Mouse (Mus musculus): Measurements from ENCODE around the gene Rangrf. TPM values are rescaled to one million over a fixed set of nuclear protein-coding genes. Genes with fewer than 3 reads are reported as not detected.
"Not testable (repeated sequence)": the region's sequence is repeated elsewhere in the genome, so short reads cannot be mapped to it uniquely, and the experiment has no call there.

The Rangrf gene
- polyA plus RNA-seq (2015; fragmentation: Nextera tagmentation; extraction: Ambion mirVana) = 61.4 and 62.2 TPM in 2 replicates

DNA sequence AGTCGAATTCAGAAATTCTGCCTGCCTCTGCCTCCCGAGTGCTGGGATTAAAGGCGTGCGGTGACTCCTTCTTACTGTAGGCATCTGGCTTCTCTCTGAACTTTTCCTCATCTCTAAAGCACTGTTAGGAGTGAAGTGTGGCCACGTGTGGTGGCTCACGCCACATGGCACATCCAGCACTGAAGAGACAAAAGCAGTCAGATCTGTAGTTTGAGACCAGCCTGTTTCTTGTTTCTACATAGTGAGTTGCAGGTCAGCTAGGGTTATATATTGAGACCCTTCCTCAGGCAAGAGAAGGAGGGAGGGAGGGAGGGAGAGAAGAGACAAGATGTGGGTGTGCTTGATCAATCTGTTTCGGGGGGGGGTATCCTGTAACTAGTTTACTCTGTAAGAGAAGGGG lies at the start of gene Rangrf:
Rangrf (minus strand) TSS at position 101 of the 400 bp plus-strand sequence.
- no peaks in the 10 kb centered on the region for H3K36me3 ChIP-seq
- peak within 1 kb of the TSS; percentile 21; the same call in 1 of the 2 replicates for H3K9ac ChIP-seq
- peak within 1 kb of the TSS; percentile 39 for H3K4me3 ChIP-seq (replicated peaks)
- 76% methylated on average over 7 of the region's 7 CpGs for WGBS
- H3K27ac ChIP-seq = no peak within 1 kb of the TSS
- H3K4me2 ChIP-seq (replicated peaks) = peak within 1 kb of the TSS; percentile 68
- H3K27me3 ChIP-seq (replicated peaks) = no peaks in the 10 kb centered on the region
- H3K4me1 ChIP-seq (replicated peaks) = peaks cover 9% of the 10 kb centered on the region
- no peak for ATAC-seq
- H3K9me3 ChIP-seq = no peaks in the 10 kb centered on the region

DNA sequence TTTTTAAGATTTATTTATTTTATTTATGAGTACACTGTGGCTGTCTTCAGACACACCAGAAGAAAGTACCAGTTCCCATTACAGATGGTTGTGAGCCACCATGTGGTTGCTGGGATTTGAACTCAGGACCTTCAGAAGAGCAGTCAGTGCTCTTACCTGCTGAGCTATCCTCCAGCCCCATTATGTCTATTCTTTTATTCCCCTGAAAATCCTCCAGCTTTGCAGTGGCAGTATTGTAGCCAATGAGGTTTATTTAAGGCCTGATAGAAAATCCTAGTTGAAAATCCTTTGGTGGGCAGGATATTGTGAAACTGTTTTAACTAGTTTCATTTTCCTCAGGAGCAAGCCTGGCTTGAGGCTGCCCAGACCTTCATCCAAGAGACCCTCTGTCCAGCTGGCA lies 45.7 kb upstream of the Rangrf start:
- Histone ChIP-seq H3K36me3 (peaks cover 21% of the 10 kb centered on the region), H3K9me3 (no peaks in the 10 kb centered on the region), H3K4me3 (replicated peaks) (no peak overlapping the region), H3K27ac (no peak overlapping the region), H3K4me2 (replicated peaks) (no peak overlapping the region), H3K9ac (no peak overlapping the region), H3K4me1 (replicated peaks) (0 out of 2 replicates have a peak, but pooled peaks cover 6% of the 10 kb centered on the region), H3K27me3 (replicated peaks) (no peaks in the 10 kb centered on the region)
- no peak for ATAC-seq

DNA sequence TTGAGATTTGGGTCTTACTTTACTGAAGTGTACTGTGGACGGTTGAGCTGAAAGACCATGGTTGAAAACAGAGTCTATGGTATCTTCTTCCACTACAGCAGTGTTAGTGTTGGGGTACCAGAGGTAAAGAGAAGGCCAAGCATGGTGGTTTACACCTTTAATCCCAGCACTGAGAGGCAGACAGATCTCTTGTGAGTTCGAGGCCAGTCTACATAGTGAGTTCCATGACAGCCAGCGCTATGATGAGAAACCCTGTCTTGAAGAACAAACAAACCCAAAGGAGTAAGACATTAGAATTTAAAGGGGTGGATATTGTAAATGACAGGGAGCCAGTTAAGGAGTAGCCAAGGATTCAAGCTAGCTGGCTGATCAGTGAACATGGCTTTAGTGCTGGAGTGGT lies 41.8 kb upstream of the Rangrf start:
- H3K27ac ChIP-seq = peak overlapping the region; percentile 90; the same call in 1 of the 2 replicates
- no peak for ATAC-seq

DNA sequence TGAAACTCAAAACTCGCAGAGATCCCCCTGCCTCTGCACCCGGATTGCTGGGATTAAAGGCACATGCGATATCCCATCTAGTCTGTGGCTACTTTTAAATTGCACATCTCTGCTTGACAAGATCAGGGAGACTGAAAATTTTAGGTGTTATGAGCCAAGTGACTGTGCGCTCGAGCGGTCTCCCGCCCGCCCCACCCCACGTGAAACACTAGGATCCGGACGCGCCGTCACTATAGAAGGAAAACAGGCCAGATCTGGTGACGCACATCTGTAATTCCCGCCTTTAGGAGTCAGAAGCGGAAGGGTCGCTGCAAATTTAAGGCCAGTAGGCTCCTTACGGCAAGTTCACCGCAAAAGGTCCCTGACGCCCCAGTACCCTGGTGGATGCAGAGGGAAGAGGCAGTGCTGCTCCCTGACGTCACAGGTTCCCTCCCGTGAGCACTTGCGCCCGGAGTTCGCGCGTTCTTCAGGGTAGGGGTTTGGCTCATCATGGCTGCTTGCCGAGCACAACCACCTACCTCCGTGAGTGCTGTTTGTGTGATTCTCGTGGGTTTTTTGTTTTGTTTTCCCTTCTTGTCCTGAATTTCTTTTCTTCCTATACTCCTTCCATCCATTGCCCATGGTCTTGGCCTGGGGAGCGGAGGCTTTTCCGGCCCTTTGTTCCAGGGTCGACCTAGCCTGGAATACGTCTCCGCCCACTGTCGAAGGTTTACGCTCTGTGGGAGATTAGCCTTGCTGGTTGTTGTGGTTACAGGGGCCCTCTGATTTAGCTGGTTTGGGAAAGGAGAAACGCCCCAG lies 40.9 kb upstream of the Rangrf start, which contains the start of gene Ctc1:
Ctc1 (plus strand) TSS at position 268 of the 798 bp plus-strand sequence.
- no peaks in the 10 kb centered on the region for H3K36me3 ChIP-seq
- peak; percentile 96 for ATAC-seq
- H3K9me3 ChIP-seq = no peaks in the 10 kb centered on the region
- WGBS = 2% methylated on average over 38 of the region's 38 CpGs
- H3K9ac ChIP-seq = peak within 1 kb of the TSS; percentile 69
- peak within 1 kb of the TSS; percentile 56 for H3K4me3 ChIP-seq (replicated peaks)
- H3K4me1 ChIP-seq (replicated peaks) = peaks cover 6% of the 10 kb centered on the region; the same call in 1 of the 2 replicates
- peak within 1 kb of the TSS; percentile 90 for H3K27ac ChIP-seq
- no peaks in the 10 kb centered on the region for H3K27me3 ChIP-seq (replicated peaks)
- peak within 1 kb of the TSS; percentile 72 for H3K4me2 ChIP-seq (replicated peaks)

More for the DNA sequence above, 41.8 kb upstream of the Rangrf start:
- WGBS = 54% methylated on average over 3 of the region's 3 CpGs
- H3K36me3 ChIP-seq = 0 out of 2 replicates have a peak, but pooled peaks cover 2% of the 10 kb centered on the region
- no peaks in the 10 kb centered on the region for H3K27me3 ChIP-seq (replicated peaks)
- peak overlapping the region; percentile 56 for H3K4me3 ChIP-seq (replicated peaks)
- peak overlapping the region; percentile 72 for H3K4me2 ChIP-seq (replicated peaks)
- H3K9me3 ChIP-seq = no peaks in the 10 kb centered on the region
- H3K4me1 ChIP-seq (replicated peaks) = 0 out of 2 replicates have a peak, but pooled peaks cover 6% of the 10 kb centered on the region
- H3K9ac ChIP-seq = peak overlapping the region; percentile 69

DNA sequence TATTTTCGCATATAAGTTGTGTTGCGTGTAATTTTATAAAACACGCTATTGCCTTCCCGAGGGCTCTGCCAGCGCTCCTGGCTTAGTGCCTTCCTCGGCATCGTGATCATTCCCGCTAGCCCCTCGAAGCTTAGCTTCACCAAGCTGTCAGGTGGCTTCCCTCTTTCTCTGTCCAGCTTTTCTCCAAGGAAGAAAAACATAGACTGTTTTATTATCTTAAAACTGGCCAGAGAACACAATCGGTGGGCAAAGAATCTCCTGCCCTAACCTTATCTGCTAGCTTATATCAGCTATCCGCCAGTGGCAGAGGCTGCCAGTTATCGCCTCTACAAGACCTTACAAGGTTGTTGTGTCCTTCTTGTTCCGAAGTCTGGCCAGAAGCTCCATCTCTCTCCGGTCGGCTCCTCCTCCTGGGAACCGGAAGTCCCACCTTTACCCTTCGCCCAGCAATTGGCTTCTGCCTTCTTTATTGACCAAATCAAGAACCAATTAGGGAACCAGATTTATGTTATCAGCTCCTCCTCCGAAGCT lies 37.2 kb upstream of the Rangrf start:
- Histone ChIP-seq H3K36me3 (no peaks in the 10 kb centered on the region), H3K9ac (peak overlapping the region; percentile 56), H3K4me1 (replicated peaks) (peaks cover 12% of the 10 kb centered on the region), H3K9me3 (no peaks in the 10 kb centered on the region), H3K4me3 (replicated peaks) (peak overlapping the region; percentile 45), H3K4me2 (replicated peaks) (peak overlapping the region; percentile 72), H3K27ac (peak overlapping the region; percentile 88), H3K27me3 (replicated peaks) (no peaks in the 10 kb centered on the region)
- under 1% methylated on average over 18 of the region's 18 CpGs for WGBS
- ATAC-seq = peak; percentile 74

DNA sequence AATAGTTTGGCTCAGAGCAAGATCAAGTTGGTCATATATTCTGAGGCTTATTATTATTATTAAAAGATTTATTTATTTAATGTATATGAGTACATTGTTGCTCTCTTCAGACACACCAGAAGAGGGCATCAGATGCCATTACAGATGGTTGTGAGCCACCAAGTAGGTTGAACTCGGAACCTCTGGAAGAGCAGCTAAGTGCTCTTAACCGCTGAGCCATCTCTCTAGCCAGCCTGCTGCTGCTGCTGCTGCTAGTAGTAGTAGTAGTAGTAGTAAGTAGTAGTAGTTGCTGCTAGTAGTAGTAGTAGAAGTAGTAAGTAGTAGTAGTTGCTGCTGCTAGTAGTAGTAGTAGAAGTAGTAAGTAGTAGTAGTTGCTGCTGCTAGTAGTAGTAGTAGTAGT lies 36.5 kb upstream of the Rangrf start:
- Histone ChIP-seq H3K9ac (peak overlapping the region; percentile 56; the same call in 1 of the 2 replicates), H3K4me3 (replicated peaks) (peak overlapping the region; percentile 45), H3K27ac (peak overlapping the region; percentile 88; the same call in 1 of the 2 replicates), H3K4me2 (replicated peaks) (peak overlapping the region; percentile 72)
- not testable (repeated sequence) for H3K36me3 ChIP-seq; ATAC-seq; H3K9me3 ChIP-seq; H3K27me3 ChIP-seq (replicated peaks); H3K4me1 ChIP-seq (replicated peaks)
- WGBS = 68% methylated on average over 2 of the region's 2 CpGs

DNA sequence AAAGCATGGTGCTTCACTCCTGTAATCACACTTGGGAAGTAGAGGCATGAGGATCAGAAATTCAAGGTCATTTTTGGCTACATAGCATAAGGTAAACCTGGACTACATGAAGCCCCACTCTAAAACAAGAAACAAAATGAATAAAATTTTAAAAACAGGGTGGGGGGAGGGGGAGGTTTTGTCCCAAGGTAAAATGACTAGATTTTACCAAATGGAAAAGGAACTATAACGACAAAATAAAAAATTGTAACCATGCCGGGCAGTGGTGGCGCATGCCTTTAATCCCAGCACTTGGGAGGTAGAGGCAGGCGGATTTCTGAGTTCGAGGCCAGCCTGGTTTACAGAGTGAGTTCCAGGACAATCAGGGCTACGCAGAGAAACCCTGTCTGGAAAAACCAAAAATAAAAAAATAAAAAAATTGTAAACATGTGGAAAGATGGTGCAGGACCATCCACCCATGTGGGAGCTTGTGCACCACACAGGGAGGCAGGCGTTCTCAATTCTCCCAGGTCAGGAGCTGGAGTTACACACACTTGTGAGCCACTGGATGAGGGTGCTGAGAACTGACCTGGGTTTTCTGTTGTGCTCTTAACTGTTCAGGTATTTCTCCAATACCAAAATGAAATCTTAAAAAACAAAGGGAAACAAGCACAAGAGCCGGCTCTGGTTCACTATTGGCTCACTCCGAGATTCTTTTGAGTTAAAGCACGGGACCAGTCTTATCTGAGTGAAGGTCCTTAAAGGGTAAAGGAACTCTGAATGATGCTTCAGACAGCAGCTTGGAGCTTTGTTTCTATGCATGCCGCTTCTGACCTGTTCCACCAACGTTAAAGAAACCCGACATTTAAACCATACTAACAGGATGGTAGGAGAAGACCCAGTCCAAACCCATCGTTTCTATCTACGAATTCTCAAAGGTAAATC lies 35.7 kb upstream of the Rangrf start:
- ATAC-seq = no peak
- Histone ChIP-seq H3K27ac (no peak overlapping the region), H3K9me3 (no peaks in the 10 kb centered on the region), H3K4me2 (replicated peaks) (peak overlapping the region; percentile 72), H3K4me3 (replicated peaks) (no peak overlapping the region), H3K4me1 (replicated peaks) (peaks cover 9% of the 10 kb centered on the region), H3K9ac (no peak overlapping the region), H3K27me3 (replicated peaks) (no peaks in the 10 kb centered on the region), H3K36me3 (no peaks in the 10 kb centered on the region)
- WGBS = 88% methylated on average over 15 of the region's 15 CpGs

DNA sequence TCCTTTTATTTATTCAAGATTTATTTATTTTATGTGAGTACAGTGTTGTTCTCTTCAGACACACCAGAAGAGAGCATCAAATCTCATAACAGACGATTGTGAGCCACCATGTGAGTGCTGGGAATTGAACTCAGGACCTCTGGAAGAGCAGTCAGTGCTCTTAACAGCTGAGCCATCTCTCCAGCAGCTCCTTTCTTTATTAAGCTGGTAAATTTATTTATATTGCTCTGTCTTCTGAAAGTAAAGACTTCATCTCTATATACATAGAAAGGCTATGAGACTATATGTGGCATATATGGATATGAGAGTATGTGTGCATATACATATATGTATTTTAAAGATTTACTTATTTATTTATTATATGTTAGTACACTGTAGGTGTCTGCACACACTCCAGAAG lies 34.5 kb upstream of the Rangrf start:
- no peaks in the 10 kb centered on the region for H3K9me3 ChIP-seq
- H3K4me3 ChIP-seq (replicated peaks) = no peak overlapping the region
- no peaks in the 10 kb centered on the region for H3K36me3 ChIP-seq
- no peak overlapping the region for H3K27ac ChIP-seq
- H3K9ac ChIP-seq = no peak overlapping the region
- H3K4me2 ChIP-seq (replicated peaks) = no peak overlapping the region
- no peak for ATAC-seq
- 88% methylated on average over 1 of the region's 1 CpGs for WGBS
- peaks cover 9% of the 10 kb centered on the region for H3K4me1 ChIP-seq (replicated peaks)
- no peaks in the 10 kb centered on the region for H3K27me3 ChIP-seq (replicated peaks)

DNA sequence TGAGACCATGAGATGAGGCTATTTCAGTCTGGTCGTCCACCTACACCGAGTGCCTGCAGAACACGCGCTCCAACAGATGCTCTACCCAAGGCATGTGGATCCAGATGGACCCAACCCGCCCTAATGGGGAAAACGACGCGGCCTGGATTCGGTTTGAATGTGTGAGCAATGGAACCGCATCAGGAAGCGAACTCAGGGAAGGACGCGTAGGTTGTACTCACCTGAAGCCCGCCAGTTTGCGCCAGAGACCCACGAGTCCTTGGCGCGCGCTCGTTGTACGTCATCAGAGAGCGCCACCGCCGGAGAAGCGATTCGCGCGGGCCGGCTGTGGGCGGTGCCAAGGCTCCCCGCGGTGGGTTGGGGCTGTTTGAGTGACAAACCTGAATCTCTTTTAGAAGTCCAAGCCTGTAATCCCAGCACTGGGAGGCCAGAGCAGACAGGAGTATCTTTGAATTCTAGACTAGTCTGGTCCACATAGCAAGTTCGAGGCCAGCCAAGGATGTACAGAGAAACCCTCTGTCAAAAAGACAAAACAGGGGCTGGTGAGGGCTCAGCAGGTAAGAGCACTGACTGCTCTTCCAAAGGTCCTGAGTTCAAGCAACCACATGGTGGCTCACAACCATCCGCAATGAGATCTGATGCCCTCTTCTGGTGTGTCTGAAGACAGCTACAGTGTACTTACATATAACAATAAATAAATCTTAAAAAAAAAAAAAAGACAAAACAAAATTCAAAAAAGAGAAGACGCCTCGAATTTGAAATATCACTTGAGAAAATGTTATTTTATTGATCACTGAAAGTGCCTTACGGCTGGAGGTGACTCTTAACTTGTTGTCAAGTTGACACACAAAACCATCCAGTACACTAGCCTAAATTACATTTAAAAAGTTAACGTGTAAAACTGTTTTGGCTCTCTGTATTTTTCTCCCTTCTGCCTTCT lies 33.5 kb upstream of the Rangrf start, which contains the start of gene Pfas:
Pfas (minus strand) TSS at position 279 of the 940 bp plus-strand sequence.
- no peaks in the 10 kb centered on the region for H3K9me3 ChIP-seq
- peak within 1 kb of the TSS; percentile 73 for H3K4me3 ChIP-seq (replicated peaks)
- 9% methylated on average over 38 of the region's 38 CpGs for WGBS
- H3K4me1 ChIP-seq (replicated peaks) = peaks cover 9% of the 10 kb centered on the region
- peak within 1 kb of the TSS; percentile 60 for H3K4me2 ChIP-seq (replicated peaks)
- H3K36me3 ChIP-seq = 0 out of 2 replicates have a peak, but pooled peaks cover 1% of the 10 kb centered on the region
- H3K27ac ChIP-seq = peak within 1 kb of the TSS; percentile 59; the same call in 1 of the 2 replicates
- peak within 1 kb of the TSS; percentile 69 for H3K9ac ChIP-seq
- peak; percentile 89 for ATAC-seq
- H3K27me3 ChIP-seq (replicated peaks) = no peaks in the 10 kb centered on the region

DNA sequence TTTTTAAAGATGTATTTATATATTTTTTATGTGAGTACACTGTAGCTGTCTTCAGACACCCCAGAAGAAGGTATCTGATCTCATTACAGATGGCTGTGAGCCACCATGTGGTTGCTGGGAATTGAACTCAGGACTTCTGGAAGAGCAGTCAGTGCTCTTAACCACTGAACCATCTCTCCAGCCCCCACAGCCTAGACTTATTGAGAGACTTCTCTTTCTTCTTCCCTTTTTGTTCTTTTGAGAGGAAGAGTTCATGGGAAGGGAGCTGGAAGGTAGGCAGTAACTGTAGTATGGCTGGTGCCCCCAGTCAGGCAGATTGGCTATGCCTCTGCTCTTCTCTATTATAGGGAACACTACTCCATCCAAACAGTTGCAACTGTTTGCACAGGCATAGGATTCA lies 31.6 kb upstream of the Rangrf start:
- not testable (repeated sequence) for H3K9me3 ChIP-seq; H3K27ac ChIP-seq; H3K4me2 ChIP-seq (replicated peaks); H3K9ac ChIP-seq; H3K4me1 ChIP-seq (replicated peaks); ATAC-seq; H3K36me3 ChIP-seq; H3K4me3 ChIP-seq (replicated peaks); H3K27me3 ChIP-seq (replicated peaks)

DNA sequence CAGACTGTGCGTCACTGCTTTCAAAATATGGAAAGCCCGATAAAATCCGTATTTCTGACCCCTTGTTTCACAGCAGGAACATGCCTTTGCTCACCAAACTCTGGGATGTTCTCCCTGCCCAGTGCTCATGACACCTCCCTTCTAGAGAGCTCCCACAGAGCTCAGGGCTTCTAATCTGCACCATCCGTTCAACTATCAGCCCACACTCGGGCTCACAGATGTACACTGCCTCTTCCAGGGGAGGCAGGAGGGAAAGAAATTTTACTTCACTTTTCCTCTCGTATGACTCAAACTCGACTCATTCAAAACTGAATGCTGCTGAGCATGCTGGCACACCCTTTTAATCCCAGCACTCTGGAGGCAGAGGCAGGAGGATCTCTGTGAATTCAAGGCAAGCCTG lies 30.2 kb upstream of the Rangrf start:
- ATAC-seq = no peak
- WGBS = 86% methylated on average over 7 of the region's 7 CpGs

More for the DNA sequence above, 30.2 kb upstream of the Rangrf start:
- H3K9me3 ChIP-seq = no peaks in the 10 kb centered on the region
- no peak overlapping the region for H3K9ac ChIP-seq
- H3K27ac ChIP-seq = no peak overlapping the region
- H3K4me2 ChIP-seq (replicated peaks) = no peak overlapping the region
- no peak overlapping the region for H3K4me3 ChIP-seq (replicated peaks)
- H3K4me1 ChIP-seq (replicated peaks) = peaks cover 9% of the 10 kb centered on the region
- peaks cover 8% of the 10 kb centered on the region for H3K36me3 ChIP-seq
- H3K27me3 ChIP-seq (replicated peaks) = no peaks in the 10 kb centered on the region
